Mouse (Mus musculus): Measurements from ENCODE around the gene Cpa4.

DNA sequence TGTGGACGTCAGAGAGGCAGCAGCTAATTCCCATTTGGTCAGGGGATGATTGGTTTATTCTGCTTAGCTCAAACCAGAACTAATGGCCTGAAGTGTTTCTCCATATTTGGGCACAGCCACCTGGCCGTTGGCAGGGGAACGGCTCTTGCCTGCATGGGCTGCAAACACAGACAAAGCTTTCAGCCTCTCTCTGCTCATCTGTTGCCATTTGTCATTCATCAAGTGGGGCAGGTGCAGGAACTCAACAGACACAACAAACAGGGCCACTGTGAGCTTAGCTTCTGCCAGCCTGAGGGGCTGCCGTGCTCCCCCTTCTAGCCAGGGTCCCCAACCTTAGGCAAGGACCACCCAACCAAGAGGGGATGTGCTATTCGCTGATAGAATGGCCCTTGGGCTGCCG, 60.0 kb downstream of the Cpa4 start:
- TF ChIP-seq CTCF (IDR thresholded peaks at IDR 0.05; ENCODE audit: low read depth) (no peak), EP300 (IDR thresholded peaks at IDR 0.05; ENCODE audit: low read depth) (no peak)
